Mouse (Mus musculus) testis, adult 2 months (tissue): ENCODE measurements around the gene Gtf2i.

ENCODE experiments used
- CTCF ChIP-seq: fragments of 200-500 bp; IDR thresholded peaks from 2 replicates; pipeline ENCODE4 v1.5.1; 2012; ENCODE audit warnings: low read depth, mild to moderate bottlenecking, inconsistent platforms, low read length, moderate library complexity; ENCODE audit not compliant: control insufficient read depth, insufficient read depth, insufficient replicate concordance
- POLR2A ChIP-seq: fragments of 200-500 bp; IDR thresholded peaks from 2 replicates; pipeline ENCODE4 v1.6.1; 2012; ENCODE audit warnings: low read depth, mild to moderate bottlenecking, inconsistent platforms, low read length, moderate library complexity; ENCODE audit not compliant: control insufficient read depth

- TF ChIP-seq CTCF: no peak
- TF ChIP-seq POLR2A: no peak
These were observed 107.8 kb downstream of the Gtf2i start for GRCm38 (mm10) chr5:134206721-134207120.
